Mouse (Mus musculus): ENCODE data around the gene Kremen1.

The Kremen1 gene

DNA sequence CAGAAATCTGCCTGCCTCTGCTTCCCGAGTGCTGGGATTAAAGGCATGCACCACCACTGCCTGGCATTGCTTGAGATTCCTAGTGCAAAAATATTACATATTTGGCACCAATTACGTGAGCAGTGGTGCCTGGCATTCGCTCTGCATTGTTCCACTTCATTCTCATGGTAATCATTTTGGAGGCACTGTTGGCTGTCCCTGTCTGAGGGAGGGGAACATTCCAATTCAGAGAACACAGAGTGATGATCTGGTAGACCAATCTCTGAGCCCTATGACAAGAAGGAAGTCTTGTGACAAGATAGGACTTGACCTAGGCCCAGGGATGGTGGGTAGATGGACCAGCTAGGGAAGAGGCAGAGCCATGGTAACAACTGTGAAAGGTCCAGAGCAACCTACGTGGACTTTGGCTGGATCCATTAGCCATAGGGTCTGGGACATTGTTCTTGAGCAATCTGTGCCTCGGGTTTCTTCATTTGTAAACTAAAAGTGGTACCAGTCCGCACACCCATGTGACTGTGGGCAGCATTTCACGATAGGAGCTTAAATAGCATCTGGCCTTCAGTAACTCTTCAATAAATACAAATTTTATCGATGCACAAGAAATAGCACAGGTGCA lies 8.6 kb upstream of the Kremen1 start:
- in situ Hi-C loops (cut with MboI, MseI) = no loop called here

DNA sequence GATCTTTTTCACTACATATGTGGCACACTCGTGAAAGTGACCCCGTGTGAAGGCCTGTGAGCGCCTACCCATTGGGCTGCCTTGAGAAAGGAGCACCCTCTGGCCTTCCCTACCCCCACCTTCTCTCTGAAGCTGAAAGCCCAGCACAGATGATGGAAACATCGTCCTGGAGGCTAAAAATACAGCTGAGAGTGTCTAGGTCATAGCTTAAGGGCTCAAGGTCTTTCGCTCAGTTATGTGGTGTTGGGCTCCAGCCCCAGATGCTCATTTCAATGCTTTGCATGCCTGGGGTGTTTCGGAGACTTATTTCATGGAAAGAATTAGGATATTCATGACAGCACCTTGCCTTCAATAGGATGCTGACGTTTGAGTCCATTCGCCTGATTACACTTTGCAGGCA lies 4.4 kb upstream of the Kremen1 start:
- in situ Hi-C loops (cut with MboI, MseI) = no loop called here

DNA sequence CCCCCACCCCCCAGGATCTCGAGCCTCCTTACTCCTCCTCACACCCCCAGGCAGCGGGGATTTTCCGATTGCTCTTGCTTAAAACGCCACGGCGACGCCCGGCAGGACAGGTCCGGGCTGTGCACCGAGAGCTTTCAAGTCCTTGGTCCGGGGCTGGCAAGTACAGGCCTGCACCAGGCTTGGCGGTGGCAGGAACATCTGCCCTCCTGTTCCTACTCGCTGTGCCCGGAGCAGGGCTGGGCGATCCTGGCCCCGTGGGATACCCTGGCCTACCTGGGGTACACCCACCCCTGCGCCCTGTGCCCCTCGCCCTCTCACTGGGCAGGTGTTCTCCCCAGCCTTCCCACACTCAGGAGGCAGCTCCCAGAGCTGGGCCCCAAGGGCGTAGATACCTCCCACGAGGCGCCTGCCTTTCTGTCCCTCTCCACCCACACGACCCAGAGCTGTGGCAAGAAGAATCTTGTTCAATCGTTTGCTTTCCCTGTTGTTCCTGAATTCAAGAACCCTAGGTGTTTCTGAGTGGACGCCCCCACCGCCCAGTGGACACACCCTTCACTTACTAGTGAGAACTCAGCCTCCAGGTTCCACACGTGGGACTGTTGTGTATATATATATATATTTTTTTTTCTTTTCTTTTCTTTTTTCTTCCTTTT lies 1.8 kb upstream of the Kremen1 start:
- in situ Hi-C loops (cut with MboI, MseI) = no loop called here

DNA sequence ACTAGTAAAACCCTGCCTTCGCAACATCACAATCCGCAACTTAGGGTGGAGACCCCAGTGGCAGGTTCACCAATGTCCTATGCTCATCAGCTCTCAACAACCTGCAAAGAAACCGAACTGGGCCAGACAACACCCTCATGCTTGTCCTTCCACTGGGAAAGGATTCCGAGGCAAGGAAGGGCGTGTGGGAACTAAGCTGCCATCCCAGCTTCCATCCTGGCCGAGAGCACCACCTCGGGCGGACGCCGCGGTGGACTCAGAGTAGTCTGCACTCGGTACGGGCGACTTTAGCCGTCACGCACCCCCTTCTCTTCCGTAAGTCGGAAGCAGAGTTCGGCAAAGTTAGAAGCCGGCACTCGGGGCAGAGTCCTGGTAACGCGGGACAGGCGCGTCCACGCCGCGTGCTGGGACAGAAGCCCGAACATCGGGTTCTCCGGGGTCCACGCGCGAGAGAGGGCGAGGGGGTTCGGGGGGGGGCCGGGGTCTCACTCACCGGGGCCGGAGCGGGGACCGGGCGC lies 357 bp downstream of the Kremen1 start:
- in situ Hi-C loops (cut with MboI, MseI) = no loop called here

DNA sequence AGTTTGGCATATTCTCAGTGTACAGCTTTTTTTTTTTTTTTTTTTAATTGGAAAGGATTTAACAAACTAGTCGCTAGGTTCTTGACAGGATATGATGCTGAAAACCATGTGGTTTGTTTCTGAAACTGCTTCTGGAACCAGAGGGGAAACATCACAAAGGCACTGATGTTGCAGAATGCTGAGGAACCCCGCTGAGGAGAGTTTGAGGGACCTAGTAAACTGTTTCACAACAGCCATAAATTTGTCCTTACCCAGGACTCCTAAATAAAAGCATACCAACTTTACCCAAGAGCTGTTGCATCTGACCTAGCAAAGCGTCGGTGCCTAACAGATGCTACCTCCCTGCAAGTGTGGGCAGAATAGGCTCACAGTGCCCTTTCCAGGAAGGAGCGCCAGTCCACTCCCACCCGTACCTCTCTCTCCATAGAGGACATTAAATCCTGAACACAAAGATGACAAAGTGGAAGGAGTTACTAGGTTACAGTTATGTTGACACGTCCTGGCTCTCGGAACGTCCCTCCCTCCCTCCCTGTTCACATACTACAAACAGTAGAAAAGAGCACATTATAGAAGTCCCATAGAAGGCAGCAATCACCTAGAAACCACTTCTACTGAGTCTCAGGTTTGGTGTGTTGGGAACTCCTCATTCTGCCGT lies 1.3 kb downstream of the Kremen1 start:
- in situ Hi-C loops (cut with MboI, MseI) = no loop called here

DNA sequence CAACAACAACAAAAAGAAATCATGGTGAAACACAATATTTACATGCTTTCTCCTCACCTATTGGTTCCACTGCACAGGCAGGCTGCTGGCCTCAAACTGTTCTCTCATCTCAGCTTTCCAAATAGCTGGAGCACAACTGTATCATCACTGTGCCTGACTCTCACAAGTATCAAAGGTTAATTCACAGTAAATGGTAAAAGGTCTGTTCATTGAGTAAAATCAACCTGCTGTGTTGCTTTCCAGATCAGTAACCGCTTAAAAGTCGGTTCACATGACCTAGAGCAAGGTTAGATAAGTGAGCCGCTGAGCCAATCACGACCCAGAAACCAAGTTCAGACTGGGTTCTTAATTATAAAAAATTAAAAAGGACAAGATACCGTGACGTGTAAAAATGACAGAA lies 3.3 kb downstream of the Kremen1 start:
- in situ Hi-C loops (cut with MboI, MseI) = no loop called here

DNA sequence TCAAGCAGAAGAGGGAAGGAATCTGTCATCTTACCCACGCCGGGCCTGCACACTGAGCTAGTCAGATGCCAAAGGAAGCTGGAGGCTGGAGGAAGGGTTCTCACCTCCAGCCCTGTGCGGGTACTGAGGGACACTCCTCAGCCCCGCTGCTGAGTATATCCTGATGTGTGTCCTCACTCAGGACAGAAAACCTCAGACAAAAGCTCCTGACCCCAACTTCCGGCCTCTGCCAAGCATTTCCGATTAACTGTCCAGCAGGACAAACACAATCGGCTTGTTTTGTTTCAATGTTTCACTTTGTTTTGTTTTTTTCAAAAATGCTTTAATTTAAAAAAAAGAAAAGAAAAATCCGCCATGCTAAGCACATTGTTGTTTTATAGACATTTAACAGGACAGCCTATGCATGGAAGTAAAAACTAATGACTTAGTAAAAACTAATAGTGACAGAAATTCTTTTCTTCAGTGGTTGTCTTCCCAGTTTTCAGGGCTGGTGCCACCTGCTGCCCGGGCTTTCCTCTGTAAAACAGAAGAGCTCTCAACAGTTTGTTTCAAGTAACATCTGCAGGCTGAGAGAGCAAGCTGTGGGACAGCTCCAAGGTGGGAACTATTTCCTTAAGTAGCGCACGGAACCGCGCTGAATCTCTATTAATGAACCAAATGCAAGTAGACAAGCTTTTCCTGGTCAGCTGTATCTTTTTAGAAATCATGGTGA lies 4.1 kb downstream of the Kremen1 start:
- in situ Hi-C loops (cut with MboI, MseI) = no loop called here

DNA sequence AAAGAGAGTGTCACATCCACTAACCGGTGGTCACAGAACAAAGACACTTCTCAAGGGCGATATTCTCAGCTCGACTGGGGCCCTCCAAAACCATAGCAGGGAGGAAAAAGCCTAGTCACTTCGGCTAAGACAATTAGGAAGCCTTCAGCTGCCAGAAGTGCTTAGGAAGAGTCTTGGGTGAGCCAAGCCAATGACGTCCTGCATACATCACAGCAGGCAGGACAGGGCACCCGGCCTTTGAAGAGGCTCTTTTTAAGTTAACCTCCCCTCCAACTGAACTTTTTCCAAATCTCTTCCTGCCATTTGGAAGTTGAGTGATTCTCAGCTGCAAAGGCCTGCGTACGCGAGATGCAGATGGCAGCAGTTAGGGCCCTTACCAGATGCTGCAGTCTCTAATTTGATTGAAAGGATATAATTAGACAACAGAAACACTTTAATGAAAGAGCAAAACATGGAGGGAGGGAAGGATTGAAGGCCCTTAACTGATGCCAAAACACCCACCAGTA lies 5.8 kb downstream of the Kremen1 start:
- in situ Hi-C loops (cut with MboI, MseI) = no loop called here

DNA sequence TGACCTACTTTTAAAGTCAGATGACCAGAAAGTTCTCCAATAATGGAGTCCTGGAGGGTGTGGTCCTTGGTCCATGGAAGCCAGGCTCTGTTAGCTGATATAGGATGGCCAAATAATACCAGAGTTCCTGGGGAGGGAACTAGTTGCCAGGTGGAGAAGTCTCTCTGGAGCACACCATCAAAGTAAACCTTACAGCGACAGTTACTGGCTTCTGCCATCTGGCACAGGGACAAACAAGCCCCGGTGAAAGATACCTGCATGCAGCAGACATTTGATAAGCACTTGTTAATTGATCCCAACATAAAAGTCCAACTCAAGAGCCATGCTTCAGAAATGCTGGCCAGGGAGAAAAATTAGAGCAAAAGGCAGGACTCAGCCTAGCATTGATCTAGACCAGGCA lies 7.3 kb downstream of the Kremen1 start:
- in situ Hi-C loops (cut with MboI, MseI) = no loop called here

DNA sequence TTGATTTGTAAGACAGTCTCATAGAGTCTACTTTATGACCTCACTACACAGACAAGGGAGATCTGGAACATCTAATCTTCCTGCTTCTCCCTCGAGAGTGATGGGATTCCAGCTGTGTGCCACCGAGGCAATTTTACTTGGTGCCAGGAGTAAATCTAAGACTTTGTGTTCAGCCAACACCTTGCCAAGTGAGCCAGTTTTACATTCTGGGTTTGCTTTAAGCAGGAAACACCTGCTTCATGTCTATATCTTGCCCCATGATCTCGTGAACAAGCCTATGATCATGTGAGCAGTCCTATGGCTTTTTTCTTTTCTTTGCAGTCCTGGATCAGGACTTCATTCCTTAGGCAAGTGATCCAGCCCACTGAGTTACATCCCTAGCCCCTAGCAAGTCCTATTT lies 7.8 kb downstream of the Kremen1 start:
- in situ Hi-C loops (cut with MboI, MseI) = no loop called here

DNA sequence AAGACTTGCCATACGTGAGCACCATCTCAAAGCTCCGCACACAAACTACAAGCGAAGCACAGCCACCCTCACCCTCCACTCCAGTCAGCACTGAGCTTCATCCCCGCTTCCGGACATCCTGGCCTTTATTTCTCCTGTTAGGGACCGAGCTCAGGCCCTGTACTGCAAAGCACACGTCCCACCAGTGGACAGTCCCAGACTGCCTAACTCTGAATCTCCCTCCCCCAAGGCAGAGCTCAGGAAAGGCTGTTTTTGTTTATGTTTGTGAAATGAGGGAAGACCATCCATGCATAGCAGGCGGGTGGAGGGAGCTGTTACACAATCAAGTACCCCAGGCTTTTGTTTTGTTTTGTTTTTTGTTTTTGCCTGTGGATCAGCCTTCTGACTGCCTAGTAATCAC lies 8.6 kb downstream of the Kremen1 start:
- in situ Hi-C loops (cut with MboI, MseI) = no loop called here

DNA sequence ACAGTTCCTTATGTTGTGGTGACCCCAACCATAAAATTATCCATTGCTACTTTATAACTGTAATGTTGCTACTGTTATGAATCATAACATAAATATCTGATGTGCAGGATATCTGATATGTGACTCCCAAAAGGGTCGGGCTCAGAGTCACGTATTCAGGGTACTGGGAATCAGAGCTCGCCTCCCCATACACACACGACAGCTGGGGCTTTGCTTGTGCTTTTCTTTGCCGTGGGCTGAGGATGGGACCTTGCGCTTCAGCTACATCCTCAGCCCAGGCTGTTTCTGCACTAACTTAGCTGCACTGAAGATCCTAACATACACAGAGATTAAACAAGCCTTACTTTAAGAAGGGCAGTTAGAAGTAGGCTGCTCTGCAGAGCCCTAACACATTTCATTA lies 10.2 kb downstream of the Kremen1 start:
- in situ Hi-C loops (cut with MboI, MseI) = no loop called here

DNA sequence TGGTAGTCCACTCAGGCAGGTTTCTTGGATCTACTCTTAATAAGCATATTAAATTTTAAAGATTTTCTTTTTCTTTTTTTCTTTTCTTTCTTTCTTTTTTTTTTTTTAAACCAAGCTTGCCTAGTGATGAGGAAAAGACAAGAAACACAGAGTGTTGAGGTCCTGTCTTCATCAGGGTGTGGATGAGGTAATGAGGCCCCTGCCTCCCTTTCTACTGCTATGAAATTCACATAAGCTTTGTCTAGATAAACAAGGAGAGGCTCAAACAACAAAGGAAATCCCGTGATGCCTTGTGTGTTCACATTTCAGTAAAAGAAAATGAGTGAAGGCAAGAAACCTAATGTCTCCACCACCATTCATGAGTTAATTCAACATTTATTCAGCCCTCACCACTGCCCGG lies 13.2 kb downstream of the Kremen1 start:
- in situ Hi-C loops (cut with MboI, MseI) = no loop called here

DNA sequence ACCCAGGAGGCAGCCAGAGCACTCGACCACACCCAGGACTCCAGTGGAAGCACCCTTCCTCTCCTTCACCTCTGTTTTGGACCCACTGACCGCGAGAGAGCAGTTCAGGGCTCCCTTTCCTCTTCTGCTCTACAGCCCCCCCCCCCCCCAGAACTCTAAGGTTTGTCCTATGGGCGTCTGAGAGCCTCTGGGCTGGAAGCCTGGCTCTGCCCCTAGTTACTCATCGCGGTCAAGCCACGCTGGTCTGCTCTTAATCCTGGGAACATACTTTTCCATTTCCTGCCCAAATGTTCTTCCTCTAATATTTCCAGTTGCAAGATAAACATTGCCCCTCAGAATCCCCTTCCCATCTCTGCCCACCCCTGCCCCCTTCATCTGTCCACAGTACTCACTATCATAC lies 15.9 kb downstream of the Kremen1 start:
- in situ Hi-C loops (cut with MboI, MseI) = no loop called here

DNA sequence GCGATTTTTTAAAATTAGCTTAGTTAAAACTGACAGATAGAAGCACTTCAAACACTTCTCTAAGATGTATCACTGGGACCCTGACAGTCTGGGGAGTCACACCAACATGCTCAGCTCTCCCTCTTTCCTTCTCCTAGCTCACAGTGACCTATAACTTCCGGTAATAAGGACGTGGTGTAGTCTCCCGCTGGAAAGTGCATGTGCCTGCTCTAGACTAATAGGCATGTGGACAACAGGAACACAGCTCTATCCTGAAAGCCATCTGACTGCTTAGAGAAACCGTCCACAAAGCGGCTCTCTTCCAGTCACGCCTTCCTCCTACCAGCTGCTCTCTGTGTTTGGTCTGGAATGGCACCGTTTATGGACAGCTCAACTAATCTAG lies 16.6 kb downstream of the Kremen1 start:
- in situ Hi-C loops (cut with MboI, MseI) = no loop called here

DNA sequence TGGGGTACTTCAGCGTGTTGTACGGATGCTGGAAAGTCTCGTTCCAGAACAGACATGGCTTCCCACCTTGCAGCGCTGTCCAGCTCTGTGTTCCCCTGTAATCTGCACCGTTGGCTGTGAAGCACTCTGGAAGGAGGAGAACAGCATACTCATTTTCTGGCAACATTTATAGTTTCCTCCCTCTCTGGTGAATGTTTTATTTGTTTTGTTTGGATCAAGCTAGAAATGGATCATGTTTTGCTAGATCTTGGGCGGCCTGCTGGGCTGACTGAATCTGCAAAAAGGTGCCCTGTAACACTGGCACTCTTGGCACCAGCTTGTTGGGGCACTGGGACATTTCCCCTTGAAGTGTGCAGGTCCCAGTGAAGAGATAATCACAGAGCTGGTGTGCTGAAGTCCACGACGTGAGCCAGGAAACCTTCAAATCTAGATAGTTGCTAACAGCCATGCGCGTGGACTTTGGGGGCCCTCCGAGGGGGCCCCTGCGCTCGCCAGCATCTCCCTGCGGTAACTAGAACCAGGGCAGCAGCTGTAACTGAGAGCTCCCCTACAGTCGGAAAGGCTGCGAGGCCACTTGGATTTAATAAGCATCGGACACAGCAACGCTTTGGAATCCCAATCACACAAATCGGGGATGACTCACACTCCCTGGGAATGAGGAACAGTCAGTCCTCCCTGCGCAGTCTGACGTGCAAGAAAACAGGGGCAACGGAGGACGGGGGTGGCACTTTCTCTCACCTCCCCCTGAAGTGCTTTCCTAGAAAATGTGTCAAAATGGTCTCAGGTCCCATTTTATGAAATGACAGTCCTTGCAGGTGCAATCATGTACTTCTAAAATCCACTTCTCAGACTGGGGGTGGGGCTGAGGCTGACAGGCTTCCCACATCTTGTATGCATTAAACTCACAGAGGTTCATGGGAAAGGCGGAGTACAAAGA lies 17.3 kb downstream of the Kremen1 start:
- in situ Hi-C loops (cut with MboI, MseI) = no loop called here

DNA sequence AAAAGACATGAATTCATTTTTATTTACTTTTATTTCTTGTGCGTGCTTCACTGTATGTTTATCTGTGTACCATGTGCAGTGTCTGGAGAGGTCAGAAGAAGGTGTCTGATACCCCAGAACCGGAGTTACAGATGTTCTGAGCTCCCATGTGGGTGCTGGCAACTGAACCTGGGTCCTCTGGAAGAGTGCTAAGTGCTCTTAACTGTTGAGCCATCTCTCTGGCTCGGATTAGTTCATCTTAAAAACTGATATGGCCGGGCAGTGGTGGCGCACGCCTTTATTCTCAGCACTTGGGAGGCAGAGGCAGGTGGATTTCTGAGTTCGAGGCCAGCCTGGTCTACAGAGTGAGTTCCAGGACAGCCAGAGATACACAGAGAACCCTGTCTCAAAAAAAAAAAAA lies 18.1 kb downstream of the Kremen1 start:
- in situ Hi-C loops (cut with MboI, MseI) = no loop called here

DNA sequence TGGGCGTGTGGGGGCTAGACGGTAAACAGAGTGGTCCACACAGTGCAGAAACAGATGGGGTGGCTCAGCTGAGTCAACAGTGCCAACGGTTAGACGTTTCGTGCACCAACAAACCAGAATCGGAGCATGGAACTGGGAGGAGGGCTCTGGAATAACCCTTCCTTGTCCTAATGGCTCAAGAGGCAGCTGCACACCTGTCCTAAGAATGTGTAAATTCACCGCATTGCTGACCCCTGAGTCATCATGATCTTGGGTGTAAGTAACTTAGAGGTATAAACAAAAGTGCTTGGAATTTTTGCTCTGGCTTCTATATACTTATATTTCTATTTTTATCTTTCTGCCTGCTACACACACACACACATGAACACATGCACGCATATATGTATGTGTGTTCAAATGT lies 19.2 kb downstream of the Kremen1 start:
- in situ Hi-C loops (cut with MboI, MseI) = no loop called here

DNA sequence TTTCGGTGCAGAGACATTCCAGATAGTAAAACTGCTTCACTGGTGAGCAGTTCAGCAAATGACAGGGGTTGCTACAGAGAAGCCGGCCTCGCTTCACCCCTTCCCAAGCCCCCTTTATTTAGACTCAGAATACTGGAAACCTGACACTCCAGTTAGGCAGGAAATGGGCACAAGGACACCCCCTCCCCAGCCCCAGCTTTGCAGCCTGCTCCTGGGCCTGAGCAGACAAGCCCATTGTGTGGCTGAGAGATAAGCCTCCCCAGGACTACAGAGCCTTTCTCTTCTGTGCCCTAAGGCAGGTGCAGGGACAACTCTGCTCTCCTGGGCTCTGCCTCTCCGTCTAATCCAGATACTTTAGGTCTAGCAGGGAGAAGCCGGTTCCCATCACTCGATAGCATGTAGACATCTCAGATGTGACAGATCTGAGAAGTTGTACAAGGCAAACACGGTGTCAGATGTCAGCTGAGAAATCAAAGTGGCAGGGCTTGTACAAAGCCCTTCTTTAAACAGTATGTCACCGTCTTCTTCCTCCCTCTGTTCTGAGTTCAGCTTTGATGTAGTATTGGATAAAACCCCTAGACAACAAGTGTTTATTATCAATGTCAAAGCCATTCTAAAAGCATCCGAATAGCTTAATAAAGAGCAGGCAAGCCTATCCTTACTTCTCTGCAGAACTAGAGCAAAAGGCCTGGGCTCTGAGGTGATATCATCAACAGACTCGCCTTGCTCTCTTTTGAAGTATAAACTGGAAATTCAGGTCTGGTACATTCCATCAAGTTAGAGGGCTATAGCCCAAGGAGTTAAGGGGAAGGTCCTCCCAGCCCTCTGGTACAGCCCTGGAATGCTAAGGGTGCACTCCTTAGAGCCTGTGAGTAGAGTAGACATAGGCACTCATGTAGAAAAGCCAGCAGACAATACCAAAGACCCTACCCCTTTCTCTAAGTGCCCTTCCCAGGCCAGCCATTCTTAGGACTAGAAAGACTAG lies 21.4 kb downstream of the Kremen1 start:
- in situ Hi-C loops (cut with MboI, MseI) = no loop called here

DNA sequence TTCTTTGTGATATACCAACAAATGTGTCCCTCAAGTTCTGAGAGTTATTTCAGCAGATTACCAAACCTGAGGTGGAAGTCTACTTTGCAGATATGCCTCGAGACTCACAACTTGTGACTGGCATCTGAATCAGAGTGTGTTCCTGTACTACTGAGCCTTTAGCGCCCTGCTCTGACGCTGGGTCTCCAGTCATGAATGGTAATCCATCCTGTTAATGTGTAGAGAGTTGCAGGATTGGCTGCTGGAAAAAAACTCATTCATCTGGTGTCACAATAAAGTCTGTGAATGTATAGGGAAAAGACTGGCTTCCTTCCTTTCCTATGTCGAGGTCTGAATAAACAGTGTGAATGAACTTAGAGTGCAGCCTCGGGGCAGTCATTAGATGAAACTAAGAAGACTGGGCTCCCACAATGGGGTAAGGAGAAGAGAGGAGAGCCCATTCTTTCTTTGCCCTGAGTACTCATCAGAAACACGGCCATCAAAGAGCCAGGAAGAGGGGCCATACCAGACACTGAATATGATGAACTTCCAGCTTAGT lies 41.4 kb downstream of the Kremen1 start:
- in situ Hi-C loops (cut with MboI, MseI) = no loop called here
